Comparison of ENCODE assay signal across 8 mouse cellular contexts in genomic region chr9:67260835-67261599, GRCm38 (mm10).
A peak's percentile ranks its signal among the peaks of the same experiment; 100 is the strongest.
DNase-seq lines count a peak whose midpoint lies in the region; ATAC-seq lines count a peak whose summit lies in the region.

No protein-coding gene starts in this region.

- DNase-seq in adrenal gland, postnatal 36 days = peak; percentile 23 to 44
- DNase-seq in adrenal gland, adult 8-10 months = no peak
- DNase-seq in embryonic facial prominence, embryonic 11.5 days (ENCODE audit: low spot score) = no peak
- DNase-seq in adrenal gland, postnatal 10 days = no peak
- DNase-seq in ovary, adult 18-20 months (ENCODE audit: low spot score) = no peak
- no peak for DNase-seq in testis, postnatal 10 days (ENCODE audit: low spot score)

- ATAC-seq in embryonic facial prominence, embryonic 11.5 days (replicated peaks; ENCODE audit: insufficient number of reproducible peaks, low FRiP score, low TSS enrichment, low read depth) = peak; percentile 23; the same call in 1 of the 2 replicates
- ATAC-seq in kidney, embryonic 14.5 days (ENCODE audit: low FRiP score, low TSS enrichment) = 0 out of 2 replicates have a peak, but pooled peaks have one; percentile 25
- peak; percentile 70 for ATAC-seq in midbrain, embryonic 13.5 days

- no peak overlapping the region for H3K4me3 ChIP-seq in embryonic facial prominence, embryonic 11.5 days (ENCODE audit: low read depth, low read length)
- no peak overlapping the region for H3K4me3 ChIP-seq in kidney, embryonic 14.5 days (ENCODE audit: low read length)
- H3K4me3 ChIP-seq in midbrain, embryonic 13.5 days (replicated peaks) = no peak overlapping the region

- H3K27ac ChIP-seq in embryonic facial prominence, embryonic 11.5 days (replicated peaks; ENCODE audit: low read depth, low read length) = no peak overlapping the region
- H3K27ac ChIP-seq in kidney, embryonic 14.5 days (ENCODE audit: low read depth, low read length) = no peak overlapping the region
- H3K27ac ChIP-seq in midbrain, embryonic 13.5 days = no peak overlapping the region

- H3K36me3 ChIP-seq in embryonic facial prominence, embryonic 11.5 days (replicated peaks; ENCODE audit: control insufficient read depth, insufficient read depth, low read depth, low read length) = no peaks in the 10 kb centered on the region; the same call in 1 of the 2 replicates
- peaks cover 8% of the 10 kb centered on the region for H3K36me3 ChIP-seq in kidney, embryonic 14.5 days (ENCODE audit: control insufficient read depth, insufficient read depth, low read length)
- no peaks in the 10 kb centered on the region for H3K36me3 ChIP-seq in midbrain, embryonic 13.5 days

- H3K27me3 ChIP-seq in embryonic facial prominence, embryonic 11.5 days (ENCODE audit: control insufficient read depth, insufficient read depth, low read length) = no peaks in the 10 kb centered on the region
- no peaks in the 10 kb centered on the region for H3K27me3 ChIP-seq in kidney, embryonic 14.5 days (ENCODE audit: control insufficient read depth, insufficient read depth, low read length)
- H3K27me3 ChIP-seq in midbrain, embryonic 13.5 days = no peaks in the 10 kb centered on the region

- H3K4me2 ChIP-seq in embryonic facial prominence, embryonic 11.5 days (ENCODE audit: low read depth, low read length) = no peak overlapping the region
- no peak overlapping the region for H3K4me2 ChIP-seq in kidney, embryonic 14.5 days (replicated peaks; ENCODE audit: low read depth, low read length)
- no peak overlapping the region for H3K4me2 ChIP-seq in midbrain, embryonic 13.5 days (replicated peaks)

- WGBS in embryonic facial prominence, embryonic 11.5 days = 29% methylated on average over 13 of the region's 13 CpGs
- WGBS in kidney, embryonic 14.5 days = 34% methylated on average over 13 of the region's 13 CpGs
- 22% methylated on average over 13 of the region's 13 CpGs for whole genome bisulfite sequencing in midbrain, embryonic 13.5 days

- no peaks in the 10 kb centered on the region for H3K4me1 ChIP-seq in embryonic facial prominence, embryonic 11.5 days (ENCODE audit: control insufficient read depth, insufficient read depth, low read length)
- H3K4me1 ChIP-seq in kidney, embryonic 14.5 days (ENCODE audit: control insufficient read depth, insufficient read depth, low read length) = no peaks in the 10 kb centered on the region
- H3K4me1 ChIP-seq in midbrain, embryonic 13.5 days (replicated peaks) = peaks cover 15% of the 10 kb centered on the region; the same call in 1 of the 2 replicates

- H3K9ac ChIP-seq in embryonic facial prominence, embryonic 11.5 days (replicated peaks; ENCODE audit: low read length) = no peak overlapping the region
- no peak overlapping the region for H3K9ac ChIP-seq in kidney, embryonic 14.5 days (ENCODE audit: low read depth, low read length)
- H3K9ac ChIP-seq in midbrain, embryonic 13.5 days (replicated peaks) = no peak overlapping the region

- H3K9me3 ChIP-seq in embryonic facial prominence, embryonic 11.5 days (replicated peaks; ENCODE audit: control insufficient read depth, low read length) = no peaks in the 10 kb centered on the region
- H3K9me3 ChIP-seq in kidney, embryonic 14.5 days (ENCODE audit: control insufficient read depth, low read length) = no peaks in the 10 kb centered on the region
- H3K9me3 ChIP-seq in midbrain, embryonic 13.5 days = no peaks in the 10 kb centered on the region

Comparison
In these comparisons a context has a peak if more than half of its experiments do, and no peak if none do; other contexts are left out.
1. DNase-seq: peak in adrenal gland, postnatal 36 days (2 of 2); none in adrenal gland, adult 8-10 months (single experiment), embryonic facial prominence, embryonic 11.5 days (single experiment), adrenal gland, postnatal 10 days (single experiment), ovary, adult 18-20 months (single experiment) and testis, postnatal 10 days (single experiment).
2. Peak in every context shown above with its lines, with median percentiles within 50 percentile points of each other: ATAC-seq.